In the genomic region with DNA sequence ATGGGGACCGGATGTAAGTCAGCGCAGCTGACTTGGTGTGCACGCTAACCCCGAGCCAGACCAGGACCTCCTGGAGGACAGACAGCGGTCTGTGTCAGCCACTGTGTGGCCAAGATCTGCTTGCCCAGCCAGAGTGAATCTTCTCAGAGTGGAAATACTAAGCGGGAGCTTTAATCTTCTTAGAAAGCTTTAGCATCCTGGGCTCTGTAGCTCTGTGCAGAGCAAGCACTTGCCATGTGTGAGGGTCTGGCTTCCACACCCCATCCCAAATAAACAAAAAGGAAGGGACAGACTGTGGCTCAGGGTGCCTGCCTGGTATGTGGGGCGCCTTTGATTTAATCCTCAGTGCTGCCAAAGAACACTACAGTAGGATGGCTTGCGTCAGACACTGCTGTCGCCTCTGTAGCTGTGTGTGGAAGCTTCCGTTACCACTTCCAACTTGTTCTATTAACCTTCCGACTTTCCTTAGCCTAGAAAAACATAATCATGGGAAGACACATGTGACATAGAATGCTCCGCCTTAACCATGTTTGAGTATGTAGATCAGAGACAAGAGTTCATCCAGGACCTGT, we compare ENCODE assay signal across 11 mouse cellular contexts.
DNase-seq lines count a peak whose midpoint lies in the region; ATAC-seq lines count a peak whose summit lies in the region.
"Had no signal": no experiment of that assay in that cellular context is flagged by ENCODE, and none has a peak within 500 bp of the region (broad histone marks: within the 10 kb centered on the region; RNA-seq: fewer than 3 reads in every experiment).

No protein-coding gene starts in this region.

- no peaks in the 10 kb centered on the region for H3K27me3 ChIP-seq in forebrain, embryonic 16.5 days (replicated peaks; ENCODE audit: control insufficient read depth, insufficient read depth, low read length)
- H3K27me3 ChIP-seq in forebrain, embryonic 12.5 days = no peaks in the 10 kb centered on the region; the same call in 1 of the 2 replicates
- H3K27me3 ChIP-seq in midbrain, embryonic 11.5 days (ENCODE audit: control insufficient read depth, insufficient read depth, low read length) = no peaks in the 10 kb centered on the region
- no peaks in the 10 kb centered on the region for H3K27me3 ChIP-seq in midbrain, embryonic 14.5 days (ENCODE audit: control insufficient read depth, insufficient read depth, low read length)
- H3K27me3 ChIP-seq in stomach, embryonic 15.5 days (replicated peaks) = no peaks in the 10 kb centered on the region

- H3K4me2 ChIP-seq in forebrain, embryonic 16.5 days (ENCODE audit: low read length) = no peak overlapping the region
- no peak overlapping the region for H3K4me2 ChIP-seq in forebrain, embryonic 12.5 days
- no peak overlapping the region for H3K4me2 ChIP-seq in midbrain, embryonic 11.5 days
- H3K4me2 ChIP-seq in midbrain, embryonic 14.5 days (ENCODE audit: low read length) = no peak overlapping the region
- H3K4me2 ChIP-seq in stomach, embryonic 15.5 days = no peak overlapping the region

- peaks cover 43% of the 10 kb centered on the region for H3K4me1 ChIP-seq in forebrain, embryonic 16.5 days (replicated peaks; ENCODE audit: control insufficient read depth, insufficient read depth, low read length)
- peaks cover 53% of the 10 kb centered on the region for H3K4me1 ChIP-seq in forebrain, embryonic 12.5 days
- peaks cover 41% of the 10 kb centered on the region for H3K4me1 ChIP-seq in midbrain, embryonic 11.5 days (ENCODE audit: control insufficient read depth, insufficient read depth, low read length)
- H3K4me1 ChIP-seq in midbrain, embryonic 14.5 days (ENCODE audit: control insufficient read depth, insufficient read depth, low read length) = peaks cover 31% of the 10 kb centered on the region
- peaks cover 33% of the 10 kb centered on the region for H3K4me1 ChIP-seq in stomach, embryonic 15.5 days
- H3K4me1 ChIP-seq: megakaryocyte, embryonic 14.5 days had no signal

- no peak overlapping the region for H3K4me3 ChIP-seq in forebrain, embryonic 16.5 days (replicated peaks; ENCODE audit: low read length)
- no peak overlapping the region for H3K4me3 ChIP-seq in forebrain, embryonic 12.5 days (replicated peaks)
- H3K4me3 ChIP-seq in midbrain, embryonic 11.5 days (ENCODE audit: low read depth, low read length) = no peak overlapping the region
- H3K4me3 ChIP-seq in midbrain, embryonic 14.5 days (replicated peaks; ENCODE audit: low read depth, low read length) = no peak overlapping the region
- H3K4me3 ChIP-seq in stomach, embryonic 15.5 days (replicated peaks) = no peak overlapping the region
- H3K4me3 ChIP-seq: megakaryocyte, embryonic 14.5 days had no signal

- no peak overlapping the region for H3K9ac ChIP-seq in forebrain, embryonic 16.5 days (replicated peaks; ENCODE audit: low read depth, low read length)
- H3K9ac ChIP-seq in forebrain, embryonic 12.5 days = no peak overlapping the region
- H3K9ac ChIP-seq in midbrain, embryonic 11.5 days (ENCODE audit: low read length) = no peak overlapping the region
- H3K9ac ChIP-seq in midbrain, embryonic 14.5 days (replicated peaks; ENCODE audit: low read length) = no peak overlapping the region
- no peak overlapping the region for H3K9ac ChIP-seq in stomach, embryonic 15.5 days

- H3K27ac ChIP-seq in forebrain, embryonic 16.5 days (ENCODE audit: low read length) = peak overlapping the region; percentile 88
- no peak overlapping the region for H3K27ac ChIP-seq in forebrain, embryonic 12.5 days
- H3K27ac ChIP-seq in midbrain, embryonic 11.5 days (ENCODE audit: low read depth, low read length) = peak overlapping the region; percentile 2; the same call in 1 of the 2 replicates
- H3K27ac ChIP-seq in midbrain, embryonic 14.5 days (replicated peaks; ENCODE audit: low read depth, low read length) = no peak overlapping the region
- H3K27ac ChIP-seq in stomach, embryonic 15.5 days = peak overlapping the region; percentile 89

- peak; percentile 20 for DNase-seq in kidney, adult 9 months
- DNase-seq in kidney, adult 18-20 months = no peak
- no peak for DNase-seq in midbrain, embryonic 11.5 days (ENCODE audit: low spot score, missing footprints)
- no peak for DNase-seq in midbrain, embryonic 14.5 days
- no peak for DNase-seq in testis, postnatal 14 days (ENCODE audit: low spot score)
- DNase-seq: adrenal gland, postnatal 10 days; cerebellum, adult 11-12 months had no signal

- no peaks in the 10 kb centered on the region for H3K36me3 ChIP-seq in forebrain, embryonic 16.5 days (ENCODE audit: control insufficient read depth, insufficient read depth)
- H3K36me3 ChIP-seq in forebrain, embryonic 12.5 days (replicated peaks) = no peaks in the 10 kb centered on the region
- H3K36me3 ChIP-seq in midbrain, embryonic 11.5 days (ENCODE audit: control insufficient read depth, insufficient read depth, low read length) = no peaks in the 10 kb centered on the region
- H3K36me3 ChIP-seq in midbrain, embryonic 14.5 days (ENCODE audit: control insufficient read depth, insufficient read depth, low read length) = no peaks in the 10 kb centered on the region
- no peaks in the 10 kb centered on the region for H3K36me3 ChIP-seq in stomach, embryonic 15.5 days

- WGBS in forebrain, embryonic 16.5 days = 59% methylated on average over 12 of the region's 12 CpGs
- WGBS in forebrain, embryonic 12.5 days = 63% methylated on average over 12 of the region's 12 CpGs
- 42% methylated on average over 12 of the region's 12 CpGs for WGBS in midbrain, embryonic 11.5 days
- 43% methylated on average over 12 of the region's 12 CpGs for WGBS in midbrain, embryonic 14.5 days
- WGBS in stomach, embryonic 15.5 days = 57% methylated on average over 12 of the region's 12 CpGs

- no peak for ATAC-seq in forebrain, embryonic 16.5 days
- no peak for ATAC-seq in forebrain, embryonic 12.5 days (ENCODE audit: low FRiP score)
- no peak for ATAC-seq in midbrain, embryonic 11.5 days (ENCODE audit: low FRiP score)
- ATAC-seq in midbrain, embryonic 14.5 days (ENCODE audit: low FRiP score, low TSS enrichment) = no peak
- ATAC-seq in stomach, embryonic 15.5 days (ENCODE audit: insufficient read depth, low FRiP score, low read depth) = no peak

- H3K9me3 ChIP-seq in forebrain, embryonic 16.5 days (ENCODE audit: control insufficient read depth, low read length) = no peaks in the 10 kb centered on the region
- no peaks in the 10 kb centered on the region for H3K9me3 ChIP-seq in forebrain, embryonic 12.5 days
- H3K9me3 ChIP-seq in midbrain, embryonic 11.5 days (ENCODE audit: control insufficient read depth, low read length) = no peaks in the 10 kb centered on the region
- no peaks in the 10 kb centered on the region for H3K9me3 ChIP-seq in midbrain, embryonic 14.5 days (ENCODE audit: control insufficient read depth, low read length)
- no peaks in the 10 kb centered on the region for H3K9me3 ChIP-seq in stomach, embryonic 15.5 days
- H3K9me3 ChIP-seq: megakaryocyte, embryonic 14.5 days had no signal

Comparison
In these comparisons a context has a peak if more than half of its experiments do, and no peak if none do; other contexts are left out.
1. H3K27ac ChIP-seq: peak in forebrain, embryonic 16.5 days (single experiment), midbrain, embryonic 11.5 days (single experiment) and stomach, embryonic 15.5 days (single experiment); none in forebrain, embryonic 12.5 days (single experiment) and midbrain, embryonic 14.5 days (single experiment).